Mouse (Mus musculus) CH12.LX (cell line): ENCODE measurements around the gene Gsta3. TPM values are rescaled to one million over a fixed set of nuclear protein-coding genes. Genes with fewer than 3 reads are reported as not detected.

ENCODE experiments used
- DNase-seq: peaks from one replicate; pipeline ENCODE4 v3.0.0-alpha.2; 2013; ENCODE audit errors: extremely low read depth
- H3K27ac ChIP-seq: 2 replicates; pipeline ENCODE4 v1.5.1; 2012; ENCODE audit warnings: low read depth, mild to moderate bottlenecking, control low read depth, moderate library complexity; ENCODE audit not compliant: insufficient read depth
- H3K27me3 ChIP-seq: replicated peaks from 2 replicates; pipeline ENCODE3; 2012; ENCODE audit warnings: inconsistent platforms
- H3K36me3 ChIP-seq, 2 experiments: replicated peaks in 1 of 2; 2 replicates each; pipeline versions ENCODE3 to v1.6.1; 2012; ENCODE audit warnings: inconsistent platforms in 1 of 2, low read length in 1 of 2, mild to moderate bottlenecking in 1 of 2, mixed read lengths in 1 of 2, moderate library complexity in 1 of 2; ENCODE audit not compliant: control insufficient read depth in 1 of 2, insufficient read depth in 1 of 2
- H3K4me1 ChIP-seq, 2 experiments: 2 replicates each; pipeline ENCODE4 v1.6.1; 2012; ENCODE audit warnings: inconsistent platforms in 1 of 2, moderate library complexity in 1 of 2; ENCODE audit not compliant: insufficient read depth in 2 of 2, control insufficient read depth in 1 of 2
- H3K4me2 ChIP-seq: 2 replicates; pipeline ENCODE4 v1.6.1; 2012; ENCODE audit warnings: low read depth, mild to moderate bottlenecking, control low read depth; ENCODE audit not compliant: poor library complexity, insufficient read depth, severe bottlenecking
- H3K4me3 ChIP-seq, 3 experiments: fragments of 150-350 bp in 1 of 3; sonication (generic) in 1 of 3; replicated peaks in 1 of 3; 2 replicates each; pipeline versions ENCODE3 to v1.5.1; 2011 to 2012; ENCODE audit warnings: low read depth in 2 of 3, low read length in 2 of 3, mild to moderate bottlenecking in 2 of 3, moderate library complexity in 2 of 3, control low read depth in 1 of 3, improper control_type of control experiment in 1 of 3, inconsistent platforms in 1 of 3, mixed read lengths in 1 of 3; ENCODE audit not compliant: poor library complexity in 1 of 3
- H3K79me2 ChIP-seq: replicated peaks from 2 replicates; pipeline ENCODE4 v1.6.1; 2012; ENCODE audit warnings: mild to moderate bottlenecking, moderate library complexity; ENCODE audit not compliant: control insufficient read depth, poor library complexity, insufficient read depth, severe bottlenecking; ENCODE audit errors: extremely low read depth
- H3K9ac ChIP-seq: 2 replicates; pipeline ENCODE4 v1.6.1; 2012; ENCODE audit warnings: low read depth, mild to moderate bottlenecking, control low read depth, moderate library complexity; ENCODE audit not compliant: insufficient read depth
- H3K9me3 ChIP-seq: replicated peaks from 2 replicates; pipeline ENCODE3; 2012; ENCODE audit warnings: low read length, inconsistent platforms, mixed read lengths
- CHD1 ChIP-seq: IDR thresholded peaks from 2 replicates; pipeline ENCODE4 v1.6.1; 2012; ENCODE audit warnings: low read depth, low read length, improper control_type of control experiment, inconsistent platforms
- CHD2 ChIP-seq: IDR thresholded peaks from 2 replicates; pipeline ENCODE4 v1.6.1; 2011; ENCODE audit warnings: low read length, improper control_type of control experiment
- CTCF ChIP-seq, 2 experiments: IDR thresholded peaks in 1 of 2; conservative IDR thresholded peaks in 1 of 2; 2 replicates each; pipeline ENCODE4 v1.5.1; 2011 to 2012; ENCODE audit warnings: low read depth in 2 of 2, low read length in 2 of 2, improper control_type of control experiment in 1 of 2, inconsistent platforms in 1 of 2, mild to moderate bottlenecking in 1 of 2, moderate library complexity in 1 of 2
- E2F4 ChIP-seq: IDR thresholded peaks from 2 replicates; pipeline ENCODE4 v1.6.1; 2011; ENCODE audit warnings: low read depth, low read length, improper control_type of control experiment; ENCODE audit not compliant: insufficient replicate concordance
- ELF1 ChIP-seq: IDR thresholded peaks from 2 replicates; pipeline ENCODE4 v1.6.1; 2014; ENCODE audit warnings: low read depth, mild to moderate bottlenecking, inconsistent platforms, low read length, improper control_type of control experiment
- GABPA ChIP-seq: IDR thresholded peaks from 2 replicates; pipeline ENCODE4 v1.6.1; 2012; ENCODE audit warnings: low read depth, low read length, improper control_type of control experiment, inconsistent platforms; ENCODE audit not compliant: insufficient replicate concordance
- HCFC1 ChIP-seq: IDR thresholded peaks from 2 replicates; pipeline ENCODE4 v1.6.1; 2012; ENCODE audit warnings: low read depth, mild to moderate bottlenecking, inconsistent platforms, low read length, improper control_type of control experiment
- IRF4 ChIP-seq: IDR thresholded peaks from 2 replicates; pipeline ENCODE4 v1.6.1; 2014; ENCODE audit warnings: low read depth, mild to moderate bottlenecking, inconsistent platforms, low read length, improper control_type of control experiment
- JUN ChIP-seq: IDR thresholded peaks from 2 replicates; pipeline ENCODE4 v1.6.1; 2011; ENCODE audit warnings: low read depth, mild to moderate bottlenecking, low read length, improper control_type of control experiment, moderate library complexity; ENCODE audit not compliant: insufficient read depth
- MAFK ChIP-seq: IDR thresholded peaks from 2 replicates; pipeline ENCODE4 v1.6.1; 2011; ENCODE audit warnings: low read length, improper control_type of control experiment; ENCODE audit not compliant: insufficient replicate concordance
- MAZ ChIP-seq: IDR thresholded peaks from 2 replicates; pipeline ENCODE4 v1.6.1; 2012; ENCODE audit warnings: low read depth, mild to moderate bottlenecking, inconsistent platforms, low read length, improper control_type of control experiment, moderate library complexity
- MEF2A ChIP-seq: IDR thresholded peaks from 2 replicates; pipeline ENCODE4 v1.6.1; 2014; ENCODE audit warnings: low read depth, mild to moderate bottlenecking, inconsistent platforms, low read length, improper control_type of control experiment, borderline replicate concordance
- MYC ChIP-seq: IDR thresholded peaks from 2 replicates; pipeline ENCODE4 v1.6.1; 2011; ENCODE audit warnings: low read depth, mild to moderate bottlenecking, improper control_type of control experiment, low read length
- NELFE ChIP-seq: IDR thresholded peaks from 2 replicates; pipeline ENCODE4 v1.6.1; 2011; ENCODE audit warnings: low read depth, low read length, improper control_type of control experiment
- NRF1 ChIP-seq: IDR thresholded peaks from 2 replicates; pipeline ENCODE4 v1.6.1; 2014; ENCODE audit warnings: low read depth, mild to moderate bottlenecking, inconsistent platforms, low read length, improper control_type of control experiment, moderate library complexity
- PAX5 ChIP-seq: IDR thresholded peaks from 2 replicates; pipeline ENCODE4 v1.6.1; 2012; ENCODE audit warnings: low read length, inconsistent platforms, mixed read lengths
- RCOR1 ChIP-seq: conservative IDR thresholded peaks from 2 replicates; pipeline ENCODE4 v1.6.1; 2012; ENCODE audit warnings: low read depth, mild to moderate bottlenecking, inconsistent platforms, low read length, improper control_type of control experiment
- SIN3A ChIP-seq: IDR thresholded peaks from 2 replicates; pipeline ENCODE4 v1.6.1; 2012; ENCODE audit warnings: low read length, improper control_type of control experiment, inconsistent platforms
- TBP ChIP-seq: conservative IDR thresholded peaks from 2 replicates; pipeline ENCODE4 v1.6.1; 2011; ENCODE audit warnings: low read depth, low read length, improper control_type of control experiment
- TCF12 ChIP-seq: IDR thresholded peaks from 2 replicates; pipeline ENCODE4 v1.6.1; 2014; ENCODE audit warnings: low read depth, mild to moderate bottlenecking, inconsistent platforms, low read length, improper control_type of control experiment
- UBTF ChIP-seq: IDR thresholded peaks from 2 replicates; pipeline ENCODE4 v1.6.1; 2012; ENCODE audit warnings: low read depth, mild to moderate bottlenecking, inconsistent platforms, low read length, improper control_type of control experiment, moderate library complexity
- USF1 ChIP-seq: IDR thresholded peaks from 2 replicates; pipeline ENCODE4 v1.6.1; 2014; ENCODE audit warnings: low read depth, mild to moderate bottlenecking, inconsistent platforms, low read length, improper control_type of control experiment
- USF2 ChIP-seq: conservative IDR thresholded peaks from 2 replicates; pipeline ENCODE4 v1.6.1; 2011; ENCODE audit warnings: low read depth, low read length, improper control_type of control experiment
- ZKSCAN1 ChIP-seq: IDR thresholded peaks from 2 replicates; pipeline ENCODE4 v1.6.1; 2012; ENCODE audit warnings: low read depth, inconsistent platforms, low read length, improper control_type of control experiment, borderline replicate concordance
- dilution Hi-C: fragments of 300-500 bp; cut with MboI; formaldehyde crosslinking; loops from 2 replicates; pipeline ENCODE4 v1.14.3; 2020; ENCODE audit warnings: low sequenced_read_pairs; ENCODE audit not compliant: extremely low pct_unique_long_range_greater_than_20kb, extremely low pct_ligation_motif_present
- in situ Hi-C: fragments of 300-500 bp; cut with MboI; formaldehyde crosslinking; loops from 3 replicates; pipeline ENCODE4 v1.14.3; 2019; ENCODE audit warnings: low sequenced_read_pairs, low pct_ligation_motif_present, low pct_unique_long_range_greater_than_20kb, mixed read lengths
- polyA plus RNA-seq: library from polyadenylated mRNA; unstranded; fragments of >175 nt; gene quantifications from 2 replicates; pipeline ENCODE4 v1.2.1, GENCODE M21; 2012; ENCODE audit warnings: low read depth; ENCODE audit not compliant: insufficient read length
- total RNA-seq, 2 experiments: library from RNA; depleted of rRNA; stranded (reverse); fragments of 300-350 nt in 1 of 2; fragments of >200 nt in 1 of 2; gene quantifications; 2 replicates each; pipeline ENCODE4 v1.2.3; 2012 to 2014

Gsta3 gene
- total and polyA plus RNA-seq, 3 experiments, result not detected

- Histone ChIP-seq H3K79me2 (no peaks in the 10 kb centered on the region), H3K4me2 (no peak overlapping the region)
These were observed 4.0 kb downstream of the Gsta3 start for GRCm38 (mm10) chr1:21244290-21244960.

GRCm38 (mm10) chr1:21246136-21246535 is 5.7 kb downstream of the Gsta3 start:
- Histone ChIP-seq H3K27ac (no peak overlapping the region), H3K79me2 (no peaks in the 10 kb centered on the region), H3K36me3 (no peaks in the 10 kb centered on the region), H3K9ac (no peak overlapping the region), H3K4me3 (no peak overlapping the region), H3K9me3 (no peaks in the 10 kb centered on the region), H3K27me3 (no peaks in the 10 kb centered on the region), H3K4me2 (no peak overlapping the region), H3K4me1 (peaks cover 0 to 11% of the 10 kb centered on the region in 2 experiments; a peak in 2 of 4 replicates)
- no peak for DNase-seq
- in situ Hi-C loops, result no loop called here
- TF ChIP-seq NRF1, result no peak
- no peak for TF ChIP-seq MYC
- dilution Hi-C loops, result no loop called here

More at GRCm38 (mm10) chr1:21244290-21244960, 4.0 kb downstream of the Gsta3 start:
- Histone ChIP-seq H3K4me1 (peaks cover 0 to 11% of the 10 kb centered on the region in 2 experiments; a peak in 2 of 4 replicates), H3K9me3 (no peaks in the 10 kb centered on the region), H3K4me3 (no peak overlapping the region), H3K36me3 (no peaks in the 10 kb centered on the region), H3K9ac (no peak overlapping the region), H3K27me3 (no peaks in the 10 kb centered on the region), H3K27ac (no peak overlapping the region)
- no peak for DNase-seq
- in situ Hi-C loops, result no loop called here
- dilution Hi-C loops, result no loop called here
- TF ChIP-seq HCFC1 (no peak), RCOR1 (no peak), PAX5 (no peak), MYC (no peak), MAZ (no peak), IRF4 (no peak), MAFK (no peak), NELFE (no peak)

GRCm38 (mm10) chr1:21247896-21248295 is 7.5 kb downstream of the Gsta3 start:
- no peaks in the 10 kb centered on the region for H3K79me2 ChIP-seq
- H3K9me3 ChIP-seq, result no peaks in the 10 kb centered on the region
- dilution Hi-C loops, result no loop called here
- H3K9ac ChIP-seq, result no peak overlapping the region
- peaks cover 0 to 11% of the 10 kb centered on the region in 2 experiments; a peak in 2 of 4 replicates for H3K4me1 ChIP-seq
- TF ChIP-seq MAFK, result no peak
- no peak for TF ChIP-seq ZKSCAN1
- no peak for TF ChIP-seq MEF2A
- no peak for TF ChIP-seq CHD2
- no peak for TF ChIP-seq USF2
- TF ChIP-seq HCFC1, result no peak
- TF ChIP-seq NELFE, result no peak
- TF ChIP-seq UBTF, result no peak
- TF ChIP-seq TBP, result no peak
- no peak for TF ChIP-seq CHD1
- TF ChIP-seq TCF12, result no peak
- no peak for TF ChIP-seq GABPA
- TF ChIP-seq ELF1, result no peak
- no peak for TF ChIP-seq JUN
- no peak for TF ChIP-seq PAX5
- TF ChIP-seq MYC, result no peak
- TF ChIP-seq E2F4, result no peak
- no peak for TF ChIP-seq CTCF (conservative IDR thresholded peaks at IDR 0.05 in 1 of 2, IDR thresholded peaks at IDR 0.05 in 1 of 2; ENCODE audit: low read depth in 2 of 2, low read length in 2 of 2)
- no peak for TF ChIP-seq USF1
- no peak for TF ChIP-seq SIN3A
- TF ChIP-seq, all 38 proteins: peak for 0
- H3K4me3 ChIP-seq, result no peak overlapping the region
- in situ Hi-C loops, result no loop called here
- no peaks in the 10 kb centered on the region for H3K27me3 ChIP-seq
- H3K36me3 ChIP-seq, result no peaks in the 10 kb centered on the region
- H3K27ac ChIP-seq, result no peak overlapping the region
- DNase-seq, result no peak
- no peak overlapping the region for H3K4me2 ChIP-seq
